Mouse (Mus musculus) Muller cell, postnatal 12 days (primary cell): Measurements from ENCODE around the gene Arid3c.
"Not testable (repeated sequence)": the region's sequence is repeated elsewhere in the genome, so short reads cannot be mapped to it uniquely, and the experiment has no call there.

ENCODE experiments used
- DNase-seq: peaks from one replicate; pipeline ENCODE4 v3.0.0-alpha.2; 2015; ENCODE audit errors: inconsistent ontology term

Gene Arid3c

GRCm38 (mm10) chr4:41731052-41731765, at the start of gene Arid3c:
Gene Arid3c, minus strand, starts transcription at chr4:41731142.
- peak; percentile 47 for DNase-seq

- DNase-seq, result not testable (repeated sequence)
Measured at GRCm38 (mm10) chr4:41775840-41776239, 44.9 kb upstream of the Arid3c start.

GRCm38 (mm10) chr4:41774506-41774905, 43.6 kb upstream of the Arid3c start:
- DNase-seq, result not testable (repeated sequence)

GRCm38 (mm10) chr4:41774002-41774401, 43.1 kb upstream of the Arid3c start, which contains the start of gene Ccl27a:
Gene Ccl27a, minus strand, starts transcription at chr4:41774247.
- DNase-seq, result peak; percentile 93

GRCm38 (mm10) chr4:41773502-41773901, 42.6 kb upstream of the Arid3c start:
- DNase-seq, result peak; percentile 82

- not testable (repeated sequence) for DNase-seq
Measured at GRCm38 (mm10) chr4:41772946-41773345, 42.0 kb upstream of the Arid3c start.

- not testable (repeated sequence) for DNase-seq
Measured at GRCm38 (mm10) chr4:41767301-41767700, 36.4 kb upstream of the Arid3c start.

- not testable (repeated sequence) for DNase-seq
Measured at GRCm38 (mm10) chr4:41763176-41763575, 32.2 kb upstream of the Arid3c start.

GRCm38 (mm10) chr4:41762688-41763114, 31.8 kb upstream of the Arid3c start:
- not testable (repeated sequence) for DNase-seq

- DNase-seq, result no peak
Measured at GRCm38 (mm10) chr4:41762099-41762687, 31.3 kb upstream of the Arid3c start.

GRCm38 (mm10) chr4:41761680-41762079, 30.7 kb upstream of the Arid3c start:
- no peak for DNase-seq

GRCm38 (mm10) chr4:41760911-41761310, 30.0 kb upstream of the Arid3c start:
- no peak for DNase-seq

GRCm38 (mm10) chr4:41760288-41760721, 29.4 kb upstream of the Arid3c start:
- peak; percentile 97 for DNase-seq

GRCm38 (mm10) chr4:41759656-41760287, 28.8 kb upstream of the Arid3c start:
- DNase-seq, result no peak

GRCm38 (mm10) chr4:41759206-41759605, 28.3 kb upstream of the Arid3c start:
- DNase-seq, result peak; percentile 71

GRCm38 (mm10) chr4:41758701-41759100, 27.8 kb upstream of the Arid3c start:
- no peak for DNase-seq

- no peak for DNase-seq
Measured at GRCm38 (mm10) chr4:41758021-41758420, 27.1 kb upstream of the Arid3c start.

- no peak for DNase-seq
Measured at GRCm38 (mm10) chr4:41757321-41757720, 26.4 kb upstream of the Arid3c start.

GRCm38 (mm10) chr4:41756440-41756839, 25.5 kb upstream of the Arid3c start:
- no peak for DNase-seq

- DNase-seq, result peak; percentile 85
Measured at GRCm38 (mm10) chr4:41755338-41756305, 24.7 kb upstream of the Arid3c start, which contains the start of gene Sigmar1. Gene Sigmar1, minus strand, starts transcription at chr4:41756157.

GRCm38 (mm10) chr4:41754797-41755337, 23.9 kb upstream of the Arid3c start, which contains the start of gene Galt:
Gene Galt, plus strand, starts transcription at chr4:41755228.
- DNase-seq, result no peak
